Mouse (Mus musculus) testis, adult 10 weeks (tissue): ENCODE results near the gene Atf7ip. TPM values are rescaled to one million over a fixed set of nuclear protein-coding genes. Genes with fewer than 3 reads are reported as not detected.

Experiments
- polyA plus RNA-seq: library from polyadenylated mRNA; stranded (reverse); fragments of 350-450 nt; fragmentation: Illumina TruSeq; extraction: RNeasy Lipid Tissue Mini Kit (QIAGEN cat#74804); gene quantifications from one replicate; pipeline ENCODE4 v1.2.3, GENCODE M21; 2014; ENCODE audit warnings: low read depth, low replicate concordance

Gene Atf7ip
- 44.7 TPM for polyA plus RNA-seq

DNA sequence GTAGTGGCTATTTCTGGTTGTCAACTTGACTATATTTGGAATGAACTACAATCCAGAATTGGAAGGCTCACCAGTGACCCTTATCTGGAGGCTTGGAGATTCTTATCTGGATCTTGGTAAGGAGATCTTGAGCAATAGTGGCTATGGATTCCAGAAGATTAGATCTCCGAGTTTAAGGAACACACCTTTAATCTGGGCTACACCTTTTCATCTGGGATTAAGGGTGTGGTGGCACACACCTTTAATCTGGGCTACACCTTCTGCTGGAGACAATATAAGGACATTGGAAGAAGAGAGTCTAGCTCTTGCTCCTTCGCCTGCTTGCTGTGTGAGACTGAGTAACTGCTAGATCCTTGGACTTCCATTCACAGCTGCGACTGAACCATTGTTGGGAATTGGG is at the start of gene Atf7ip:
Atf7ip (plus strand) TSS at position 301 of the 400 bp plus-strand sequence.

Other genes starting within 250 kb of the Atf7ip start
- gene Gm8994, start 178.6 kb upstream of the Atf7ip start, polyA plus RNA-seq, result not detected
- gene E330021D16Rik, start 90.6 kb upstream of the Atf7ip start, polyA plus RNA-seq, result 0.18 TPM
- 57.1 TPM for gene Plbd1, start 155.8 kb downstream of the Atf7ip start, polyA plus RNA-seq